Mouse (Mus musculus): ENCODE results near the gene Sertad1. TPM values are rescaled to one million over a fixed set of nuclear protein-coding genes. Genes with fewer than 3 reads are reported as not detected.
"Not testable (repeated sequence)": the region's sequence is repeated elsewhere in the genome, so short reads cannot be mapped to it uniquely, and the experiment has no call there.

The Sertad1 gene
- polyA plus RNA-seq, 1 experiment from 2014 or later, result 36.0 TPM

GRCm38 (mm10) chr7:27490543-27491329 is 4.0 kb downstream of the Sertad1 start:
- Histone ChIP-seq H3K27me3 (replicated peaks) (no peaks in the 10 kb centered on the region), H3K4me3 (replicated peaks) (peak overlapping the region; percentile 36), H3K9me3 (no peaks in the 10 kb centered on the region), H3K27ac (peak overlapping the region; percentile 90), H3K9ac (peak overlapping the region; percentile 42), H3K36me3 (peaks cover 6% of the 10 kb centered on the region; the same call in 1 of the 2 replicates), H3K4me1 (replicated peaks) (peaks cover 37% of the 10 kb centered on the region), H3K4me2 (replicated peaks) (peak overlapping the region; percentile 65)
- ATAC-seq, result peak; percentile 86
- WGBS, result under 1% methylated on average over 33 of the region's 33 CpGs

DNA sequence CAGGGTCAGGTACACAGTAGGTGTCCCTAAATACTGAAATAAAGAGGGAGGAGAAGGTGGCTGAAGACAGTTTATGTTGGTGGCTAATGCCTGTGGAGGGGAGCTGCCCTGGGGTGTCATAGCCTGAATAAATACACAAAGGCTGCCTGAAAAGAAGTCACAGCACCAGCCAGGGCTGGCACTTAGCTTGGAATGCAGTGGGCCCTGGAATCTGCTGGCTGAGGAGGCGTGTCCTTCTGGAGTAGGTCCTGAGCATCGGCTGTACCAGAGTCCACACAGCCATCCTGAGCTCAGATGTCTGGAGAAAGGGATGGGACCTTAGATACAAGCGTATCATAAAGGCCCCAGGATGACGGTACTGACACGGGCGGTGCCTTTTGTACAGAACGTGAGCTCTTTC is 5.1 kb downstream of the Sertad1 start:
- H3K4me3 ChIP-seq (replicated peaks), result no peak overlapping the region
- no peaks in the 10 kb centered on the region for H3K27me3 ChIP-seq (replicated peaks)
- H3K9ac ChIP-seq, result 0 out of 2 replicates have a peak overlapping the region, but pooled peaks have one; percentile 21
- ATAC-seq, result no peak
- whole genome bisulfite sequencing, result 55% methylated on average over 7 of the region's 7 CpGs
- H3K27ac ChIP-seq, result peak overlapping the region; percentile 90
- no peak overlapping the region for H3K4me2 ChIP-seq (replicated peaks)
- no peaks in the 10 kb centered on the region for H3K9me3 ChIP-seq
- peaks cover 36% of the 10 kb centered on the region for H3K4me1 ChIP-seq (replicated peaks)
- peaks cover 6% of the 10 kb centered on the region; the same call in 1 of the 2 replicates for H3K36me3 ChIP-seq

DNA sequence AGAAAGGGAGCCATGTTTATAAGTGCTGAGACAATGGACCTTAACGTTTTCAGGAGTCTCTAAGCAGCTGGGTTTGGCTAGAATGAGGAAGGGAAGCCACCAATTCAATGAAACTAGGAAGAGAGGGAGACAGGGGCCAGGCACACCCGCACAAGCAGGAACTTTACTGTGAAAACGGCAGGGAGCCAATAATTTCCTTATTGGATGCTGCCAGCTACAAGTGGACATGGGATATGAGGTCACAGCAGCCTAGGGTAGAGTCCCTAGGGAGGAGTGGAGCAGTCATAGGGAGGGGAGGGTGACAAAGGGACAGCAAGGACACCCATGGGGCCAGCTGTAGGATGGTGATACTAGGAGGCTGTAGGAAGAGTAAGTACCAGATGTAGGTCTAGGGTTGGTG is 6.3 kb downstream of the Sertad1 start:
- Histone ChIP-seq H3K4me1 (replicated peaks) (peaks cover 34% of the 10 kb centered on the region), H3K9ac (no peak overlapping the region), H3K27me3 (replicated peaks) (no peaks in the 10 kb centered on the region), H3K4me2 (replicated peaks) (no peak overlapping the region), H3K27ac (no peak overlapping the region), H3K9me3 (no peaks in the 10 kb centered on the region), H3K4me3 (replicated peaks) (no peak overlapping the region), H3K36me3 (peaks cover 6% of the 10 kb centered on the region; the same call in 1 of the 2 replicates)
- 61% methylated on average over 3 of the region's 3 CpGs for WGBS
- no peak for ATAC-seq

DNA sequence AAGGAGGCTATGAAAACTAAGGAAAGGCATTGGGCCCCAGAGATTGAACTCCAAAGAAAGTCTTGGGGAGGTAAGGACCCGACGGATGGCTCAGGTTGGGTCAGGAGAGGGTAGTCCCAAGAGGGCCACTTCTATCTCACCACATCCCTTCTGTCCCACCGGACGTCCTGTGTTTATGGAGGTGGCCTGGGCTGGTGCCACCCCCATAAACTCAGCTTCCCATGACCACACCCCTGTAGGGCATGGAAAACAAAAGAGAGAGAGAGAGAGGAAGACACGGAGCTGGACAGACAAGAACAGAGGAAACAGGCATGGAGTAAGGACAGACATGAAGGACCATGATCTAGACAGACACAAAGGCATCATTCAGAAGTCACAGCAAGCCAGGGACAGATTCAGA is 6.7 kb downstream of the Sertad1 start:
- H3K9ac ChIP-seq, result no peak overlapping the region
- H3K4me1 ChIP-seq (replicated peaks), result peaks cover 30% of the 10 kb centered on the region
- no peak overlapping the region for H3K4me3 ChIP-seq (replicated peaks)
- H3K27ac ChIP-seq, result no peak overlapping the region
- no peak for ATAC-seq
- no peaks in the 10 kb centered on the region for H3K27me3 ChIP-seq (replicated peaks)
- H3K9me3 ChIP-seq, result no peaks in the 10 kb centered on the region
- 69% methylated on average over 5 of the region's 5 CpGs for WGBS
- peaks cover 6% of the 10 kb centered on the region; the same call in 1 of the 2 replicates for H3K36me3 ChIP-seq
- H3K4me2 ChIP-seq (replicated peaks), result no peak overlapping the region

DNA sequence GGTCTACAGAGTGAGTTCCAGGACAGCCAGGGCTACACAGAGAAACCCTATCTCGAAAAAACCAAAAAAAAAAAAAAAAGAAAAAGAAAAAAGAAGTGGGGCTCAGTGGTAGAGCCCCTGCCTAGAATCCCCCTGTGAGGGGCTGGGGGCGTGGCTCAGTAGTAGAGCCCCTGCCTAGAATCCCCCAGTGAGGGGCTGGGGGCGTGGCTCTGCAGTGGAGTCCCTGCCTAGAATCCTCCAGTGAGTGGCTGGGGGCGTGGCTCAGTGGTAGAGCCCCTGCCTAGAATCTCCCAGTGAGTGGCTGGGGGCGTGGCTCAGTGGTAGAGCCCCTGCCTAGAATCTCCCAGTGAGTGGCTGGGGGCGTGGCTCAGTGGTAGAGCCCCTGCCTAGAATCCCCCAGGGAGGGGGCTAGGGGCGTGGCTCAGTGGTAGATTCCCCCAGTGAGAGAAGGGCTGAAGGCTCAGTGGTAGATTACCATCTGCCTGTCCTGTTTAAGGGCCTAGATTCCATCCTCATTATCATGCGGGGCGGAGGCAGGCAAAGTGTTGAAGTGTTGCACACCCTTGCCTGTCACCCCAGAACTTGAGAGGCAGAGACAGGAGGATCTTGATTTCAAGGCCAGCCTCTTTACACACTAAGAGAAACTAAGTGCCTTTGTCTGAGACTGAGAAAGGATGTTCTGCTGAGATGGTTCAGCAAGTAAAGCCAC is 8.1 kb downstream of the Sertad1 start:
- WGBS, result 87% methylated on average over 9 of the region's 9 CpGs
- not testable (repeated sequence) for H3K9ac ChIP-seq; ATAC-seq; H3K27ac ChIP-seq; H3K4me2 ChIP-seq (replicated peaks); H3K4me3 ChIP-seq (replicated peaks); H3K9me3 ChIP-seq; H3K36me3 ChIP-seq; H3K27me3 ChIP-seq (replicated peaks)
- H3K4me1 ChIP-seq (replicated peaks), result peaks cover 21% of the 10 kb centered on the region

GRCm38 (mm10) chr7:27499036-27499435 is 12.3 kb downstream of the Sertad1 start, which contains the start of gene Prx:
Gene Prx (plus strand): TSS chr7:27499324.
- ATAC-seq, result no peak
- Histone ChIP-seq H3K9me3 (no peaks in the 10 kb centered on the region), H3K4me1 (replicated peaks) (0 out of 2 replicates have a peak, but pooled peaks cover 3% of the 10 kb centered on the region), H3K36me3 (no peaks in the 10 kb centered on the region), H3K4me2 (replicated peaks) (no peak within 1 kb of the TSS), H3K4me3 (replicated peaks) (no peak within 1 kb of the TSS), H3K9ac (no peak within 1 kb of the TSS), H3K27me3 (replicated peaks) (no peaks in the 10 kb centered on the region), H3K27ac (no peak within 1 kb of the TSS)
- WGBS, result 45% methylated on average over 3 of the region's 3 CpGs

- H3K27me3 ChIP-seq (replicated peaks), result no peaks in the 10 kb centered on the region
- no peak overlapping the region; the same call in 1 of the 2 replicates for H3K27ac ChIP-seq
- H3K4me1 ChIP-seq (replicated peaks), result peaks cover 4% of the 10 kb centered on the region
- no peak overlapping the region for H3K4me2 ChIP-seq (replicated peaks)
- H3K9ac ChIP-seq, result no peak overlapping the region
- whole genome bisulfite sequencing, result 49% methylated on average over 4 of the region's 4 CpGs
- H3K36me3 ChIP-seq, result no peaks in the 10 kb centered on the region
- H3K4me3 ChIP-seq (replicated peaks), result no peak overlapping the region
- no peak for ATAC-seq
- H3K9me3 ChIP-seq, result no peaks in the 10 kb centered on the region
These were observed 14.9 kb downstream of the Sertad1 start for GRCm38 (mm10) chr7:27501620-27502019.

GRCm38 (mm10) chr7:27506765-27507370 is 20.2 kb downstream of the Sertad1 start:
- Histone ChIP-seq H3K9ac (no peak overlapping the region), H3K27me3 (replicated peaks) (no peaks in the 10 kb centered on the region), H3K27ac (peak overlapping the region; percentile 100), H3K4me2 (replicated peaks) (peak overlapping the region; percentile 78), H3K9me3 (no peaks in the 10 kb centered on the region), H3K4me3 (replicated peaks) (peak overlapping the region; percentile 59), H3K36me3 (no peaks in the 10 kb centered on the region), H3K4me1 (replicated peaks) (peaks cover 9% of the 10 kb centered on the region)
- 32% methylated on average over 9 of the region's 9 CpGs for WGBS
- ATAC-seq, result no peak

DNA sequence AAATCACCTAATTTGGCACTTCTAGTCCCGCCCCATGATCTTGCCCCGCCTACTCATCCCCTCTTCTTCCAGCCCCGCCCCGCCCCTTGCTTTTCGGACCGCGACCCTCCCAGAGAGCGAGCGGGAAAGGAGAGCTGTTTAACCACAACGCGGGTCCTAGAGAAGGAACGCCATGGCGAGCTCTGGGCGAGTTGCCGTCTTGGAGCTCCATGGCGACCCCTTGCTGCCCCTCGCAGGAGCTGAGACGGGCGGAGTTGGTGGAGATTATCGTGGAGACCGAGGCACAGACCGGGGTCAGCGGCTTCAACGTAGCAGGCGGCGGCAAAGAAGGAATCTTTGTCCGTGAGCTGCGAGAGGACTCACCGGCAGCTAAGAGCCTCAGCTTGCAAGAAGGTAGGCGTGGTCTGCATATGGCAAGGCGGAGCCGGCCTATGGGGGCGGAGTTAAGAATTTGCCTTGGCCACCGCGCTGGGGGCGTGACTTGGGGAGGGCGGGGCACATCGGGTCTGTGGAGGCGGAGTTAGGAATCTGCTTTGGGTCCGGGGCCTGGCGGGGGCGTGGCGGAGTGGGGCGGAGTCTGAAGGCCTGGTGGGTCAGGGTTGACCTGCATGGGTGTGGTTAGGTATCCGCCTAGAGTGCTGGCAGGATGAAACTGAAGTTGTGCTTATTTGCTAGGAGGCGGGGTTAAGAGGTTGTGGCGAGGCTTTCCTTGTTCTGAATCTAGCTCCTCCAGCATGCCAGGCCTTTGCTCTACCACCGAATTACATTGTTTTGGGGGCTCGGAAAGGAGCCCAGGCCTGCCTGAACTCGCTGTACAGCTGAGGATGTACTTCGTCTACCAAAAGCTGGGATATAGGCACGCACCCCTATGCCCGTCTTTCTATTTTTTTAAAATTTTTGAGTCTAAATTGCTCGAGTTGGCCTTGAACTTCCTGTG is 21.3 kb downstream of the Sertad1 start:
- Histone ChIP-seq H3K9ac (peak overlapping the region; percentile 77), H3K27ac (peak overlapping the region; percentile 100), H3K27me3 (replicated peaks) (no peaks in the 10 kb centered on the region), H3K4me1 (replicated peaks) (peaks cover 9% of the 10 kb centered on the region), H3K4me2 (replicated peaks) (peak overlapping the region; percentile 78), H3K9me3 (no peaks in the 10 kb centered on the region), H3K4me3 (replicated peaks) (peak overlapping the region; percentile 59), H3K36me3 (no peaks in the 10 kb centered on the region)
- ATAC-seq, result peak; percentile 95
- WGBS, result under 1% methylated on average over 52 of the region's 54 CpGs

GRCm38 (mm10) chr7:27508648-27509005 is 21.9 kb downstream of the Sertad1 start:
- Histone ChIP-seq H3K27me3 (replicated peaks) (no peaks in the 10 kb centered on the region), H3K9ac (0 out of 2 replicates have a peak overlapping the region, but pooled peaks have one; percentile 28), H3K4me2 (replicated peaks) (peak overlapping the region; percentile 78), H3K9me3 (no peaks in the 10 kb centered on the region), H3K27ac (peak overlapping the region; percentile 100), H3K4me1 (replicated peaks) (peaks cover 9% of the 10 kb centered on the region), H3K4me3 (replicated peaks) (peak overlapping the region; percentile 59), H3K36me3 (no peaks in the 10 kb centered on the region)
- ATAC-seq, result peak; percentile 78
- 19% methylated on average over 6 of the region's 6 CpGs for WGBS

GRCm38 (mm10) chr7:27510809-27511208 is 24.1 kb downstream of the Sertad1 start:
- Histone ChIP-seq H3K9ac (no peak overlapping the region), H3K36me3 (no peaks in the 10 kb centered on the region), H3K27ac (no peak overlapping the region), H3K4me2 (replicated peaks) (no peak overlapping the region), H3K9me3 (no peaks in the 10 kb centered on the region), H3K4me1 (replicated peaks) (peaks cover 9% of the 10 kb centered on the region), H3K27me3 (replicated peaks) (no peaks in the 10 kb centered on the region), H3K4me3 (replicated peaks) (no peak overlapping the region)
- ATAC-seq, result no peak
- 89% methylated on average over 2 of the region's 2 CpGs for WGBS
